Mouse (Mus musculus): Measurements from ENCODE around the gene Rbm8a. TPM values are rescaled to one million over a fixed set of nuclear protein-coding genes. Genes with fewer than 3 reads are reported as not detected.
A peak's percentile ranks its signal among the peaks of the same experiment; 100 is the strongest.

Rbm8a gene
- 11.9 and 12.2 TPM in 2 replicates for total RNA-seq (2014; rRNA removed)
- 6.3 and 7.0 TPM in 2 replicates for polyA plus RNA-seq (2012; rRNA removed)

DNA sequence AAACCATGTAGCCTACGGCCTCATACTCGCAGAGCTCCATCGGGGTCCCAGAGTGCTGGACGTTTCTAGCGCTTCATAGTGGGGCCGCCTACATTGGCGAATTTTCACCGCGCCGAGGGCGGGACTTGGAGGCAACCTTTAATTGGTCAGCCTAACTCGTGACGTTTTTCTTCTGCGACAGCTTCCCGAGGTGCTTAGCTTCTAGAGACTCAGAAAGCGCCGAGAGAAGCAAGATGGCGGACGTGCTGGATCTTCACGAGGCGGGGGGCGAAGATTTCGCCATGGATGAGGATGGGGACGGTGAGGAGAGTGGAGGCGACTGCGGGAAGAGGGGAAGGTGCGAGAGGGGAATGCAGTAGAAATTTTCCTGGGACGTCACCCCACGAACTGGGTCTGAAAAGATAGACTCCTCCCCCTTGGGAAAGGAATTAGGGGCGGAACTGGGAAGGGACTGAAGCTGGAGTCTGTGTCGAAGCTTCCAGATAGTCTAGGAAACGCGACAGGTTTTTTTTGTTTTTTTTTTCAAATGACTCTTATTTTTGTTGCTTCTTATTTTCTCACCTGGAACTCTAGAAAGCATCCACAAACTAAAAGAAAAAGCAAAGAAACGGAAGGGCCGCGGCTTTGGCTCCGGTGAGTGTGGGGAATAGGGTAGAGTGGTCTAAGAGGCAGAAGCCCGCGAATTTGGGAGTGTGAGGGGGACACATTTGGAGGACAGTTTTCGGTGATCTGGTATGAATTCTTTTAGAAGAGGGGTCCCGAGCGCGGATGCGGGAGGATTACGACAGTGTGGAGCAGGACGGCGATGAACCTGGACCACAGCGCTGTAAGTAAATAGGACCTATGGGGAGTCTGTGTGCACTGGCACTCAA lies at the start of gene Rbm8a:
Gene Rbm8a, plus strand, starts transcription at position 205 of the 872 bp plus-strand sequence.
- Histone ChIP-seq H3K9ac (ENCODE audit: low read depth, low read length) (peak within 1 kb of the TSS; percentile 85), H3K27me3 (ENCODE audit: control insufficient read depth, insufficient read depth, low read length) (no peaks in the 10 kb centered on the region), H3K4me1 (ENCODE audit: control insufficient read depth, insufficient read depth, low read length) (peaks cover 3% of the 10 kb centered on the region), H3K36me3 (ENCODE audit: control insufficient read depth, insufficient read depth, low read length) (peaks cover 14% of the 10 kb centered on the region; the same call in 1 of the 2 replicates), H3K4me3 (ENCODE audit: insufficient read depth, low read depth, low read length) (peak within 1 kb of the TSS; percentile 79), H3K27ac (replicated peaks; ENCODE audit: insufficient read depth, low read depth, low read length) (peak within 1 kb of the TSS; percentile 89), H3K79me2 (ENCODE audit: control insufficient read depth, insufficient read depth, low read length) (no peaks in the 10 kb centered on the region; the same call in 1 of the 2 replicates)
- TF ChIP-seq POLR2A (IDR thresholded peaks at IDR 0.05; ENCODE audit: extremely low read depth, insufficient read depth, low read length) (peak; percentile 74; the same call in 1 of the 2 replicates), CTCF (IDR thresholded peaks at IDR 0.05; ENCODE audit: low read depth, low read length) (no peak)
- under 1% methylated on average over 48 of the region's 48 CpGs for WGBS
- peak; percentile 95 for DNase-seq (ENCODE audit: extremely low read depth, low read depth, low spot score)

DNA sequence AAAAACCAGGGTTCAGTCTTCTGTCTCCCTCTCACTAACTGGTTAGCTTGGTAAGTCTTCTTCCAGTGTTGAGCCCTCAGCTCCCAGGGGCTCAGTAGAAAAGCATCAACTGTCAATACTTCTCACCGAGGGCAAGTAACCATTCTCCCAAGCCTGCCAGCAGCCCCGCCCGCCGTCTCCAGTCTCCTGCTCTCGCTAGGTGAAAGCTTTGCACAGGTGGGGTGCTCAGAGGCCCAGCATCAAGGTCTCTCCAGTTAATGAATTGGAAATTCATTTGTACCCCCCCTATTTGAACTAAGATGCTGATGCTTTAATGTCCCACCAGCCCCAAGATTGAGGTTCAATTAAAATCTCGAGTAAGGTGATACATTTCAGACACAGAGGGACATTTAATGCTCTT lies 48.6 kb upstream of the Rbm8a start:
- Histone ChIP-seq H3K36me3 (ENCODE audit: control insufficient read depth, insufficient read depth, low read length) (no peaks in the 10 kb centered on the region), H3K4me3 (ENCODE audit: insufficient read depth, low read depth, low read length) (no peak overlapping the region), H3K9ac (ENCODE audit: low read depth, low read length) (no peak overlapping the region), H3K4me1 (ENCODE audit: control insufficient read depth, insufficient read depth, low read length) (peaks cover 11% of the 10 kb centered on the region), H3K27me3 (ENCODE audit: control insufficient read depth, insufficient read depth, low read length) (no peaks in the 10 kb centered on the region), H3K79me2 (ENCODE audit: control insufficient read depth, insufficient read depth, low read length) (no peaks in the 10 kb centered on the region), H3K27ac (replicated peaks; ENCODE audit: insufficient read depth, low read depth, low read length) (no peak overlapping the region)
- no peak for DNase-seq (ENCODE audit: extremely low read depth, low read depth, low spot score)
- 84% methylated on average over 6 of the region's 6 CpGs for WGBS
- TF ChIP-seq POLR2A (IDR thresholded peaks at IDR 0.05; ENCODE audit: extremely low read depth, insufficient read depth, low read length) (no peak), CTCF (IDR thresholded peaks at IDR 0.05; ENCODE audit: low read depth, low read length) (no peak)

DNA sequence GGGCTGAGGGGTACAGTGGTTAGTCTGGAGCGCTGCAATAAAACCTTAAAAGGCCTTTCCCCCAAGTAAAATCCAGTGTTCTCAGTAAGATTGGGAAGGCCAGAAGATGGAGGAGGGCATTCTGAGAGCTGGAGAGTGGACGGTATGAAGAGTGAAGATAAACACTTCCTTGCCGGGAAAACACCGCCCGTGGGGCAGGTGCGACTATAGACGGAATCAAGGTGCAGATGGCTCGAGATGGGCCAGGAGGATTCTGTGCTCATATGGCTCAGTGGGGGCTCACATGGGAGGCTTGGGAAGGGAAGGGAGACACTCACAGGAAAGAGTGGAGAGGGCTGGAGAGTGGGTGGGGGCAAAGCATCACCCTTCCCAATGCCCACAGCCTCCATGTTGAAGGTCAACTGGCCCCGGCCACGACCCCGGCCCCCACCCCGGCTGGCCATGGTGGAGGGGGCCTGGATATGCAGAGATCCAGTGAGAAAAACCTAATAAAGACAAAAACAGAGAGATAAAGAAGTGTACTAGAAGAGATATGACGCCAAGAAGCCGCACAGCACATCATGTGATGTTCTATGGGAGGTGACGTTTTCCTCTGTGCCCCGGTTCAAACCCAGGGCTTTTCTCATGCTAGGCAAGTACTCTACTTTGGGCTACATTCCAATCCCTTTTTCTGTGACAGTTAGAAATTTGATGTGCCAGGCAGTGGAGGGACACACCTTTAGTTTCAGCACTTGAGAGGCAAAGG lies 47.8 kb upstream of the Rbm8a start:
- H3K9ac ChIP-seq (ENCODE audit: low read depth, low read length), result no peak overlapping the region

DNA sequence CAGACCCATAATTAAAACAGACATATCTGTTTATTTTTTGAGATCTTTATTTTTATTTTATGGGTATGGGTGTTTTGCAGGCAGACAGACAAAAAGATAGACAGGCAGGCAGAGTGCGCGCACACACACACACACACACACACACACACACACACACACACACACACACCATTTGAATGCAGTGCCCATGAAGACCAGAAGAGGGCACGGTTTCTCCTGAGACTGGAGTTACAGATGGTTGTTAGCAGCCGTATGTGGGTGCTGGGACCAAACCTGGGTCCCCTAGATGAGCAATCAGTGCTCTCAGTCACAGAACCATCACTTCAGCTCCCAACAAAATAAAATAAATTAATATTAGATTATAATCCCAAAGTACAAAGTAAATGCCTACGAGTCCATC lies 46.3 kb upstream of the Rbm8a start:
- Histone ChIP-seq H3K27me3 (ENCODE audit: control insufficient read depth, insufficient read depth, low read length) (no peaks in the 10 kb centered on the region), H3K79me2 (ENCODE audit: control insufficient read depth, insufficient read depth, low read length) (no peaks in the 10 kb centered on the region), H3K4me3 (ENCODE audit: insufficient read depth, low read depth, low read length) (no peak overlapping the region), H3K9ac (ENCODE audit: low read depth, low read length) (no peak overlapping the region), H3K4me1 (ENCODE audit: control insufficient read depth, insufficient read depth, low read length) (0 out of 2 replicates have a peak, but pooled peaks cover 2% of the 10 kb centered on the region), H3K27ac (replicated peaks; ENCODE audit: insufficient read depth, low read depth, low read length) (no peak overlapping the region), H3K36me3 (ENCODE audit: control insufficient read depth, insufficient read depth, low read length) (no peaks in the 10 kb centered on the region)
- DNase-seq (ENCODE audit: extremely low read depth, low read depth, low spot score), result no peak
- 91% methylated on average over 5 of the region's 5 CpGs for WGBS
- TF ChIP-seq POLR2A (IDR thresholded peaks at IDR 0.05; ENCODE audit: extremely low read depth, insufficient read depth, low read length) (no peak), CTCF (IDR thresholded peaks at IDR 0.05; ENCODE audit: low read depth, low read length) (no peak)

More for the DNA sequence above, 47.8 kb upstream of the Rbm8a start:
- TF ChIP-seq POLR2A (IDR thresholded peaks at IDR 0.05; ENCODE audit: extremely low read depth, insufficient read depth, low read length), result no peak
- TF ChIP-seq CTCF (IDR thresholded peaks at IDR 0.05; ENCODE audit: low read depth, low read length), result no peak
- Histone ChIP-seq H3K27me3 (ENCODE audit: control insufficient read depth, insufficient read depth, low read length) (no peaks in the 10 kb centered on the region), H3K4me1 (ENCODE audit: control insufficient read depth, insufficient read depth, low read length) (peaks cover 6% of the 10 kb centered on the region; the same call in 1 of the 2 replicates), H3K79me2 (ENCODE audit: control insufficient read depth, insufficient read depth, low read length) (no peaks in the 10 kb centered on the region), H3K36me3 (ENCODE audit: control insufficient read depth, insufficient read depth, low read length) (no peaks in the 10 kb centered on the region), H3K27ac (replicated peaks; ENCODE audit: insufficient read depth, low read depth, low read length) (no peak overlapping the region), H3K4me3 (ENCODE audit: insufficient read depth, low read depth, low read length) (no peak overlapping the region)
- WGBS, result 91% methylated on average over 16 of the region's 16 CpGs
- no peak for DNase-seq (ENCODE audit: extremely low read depth, low read depth, low spot score)

DNA sequence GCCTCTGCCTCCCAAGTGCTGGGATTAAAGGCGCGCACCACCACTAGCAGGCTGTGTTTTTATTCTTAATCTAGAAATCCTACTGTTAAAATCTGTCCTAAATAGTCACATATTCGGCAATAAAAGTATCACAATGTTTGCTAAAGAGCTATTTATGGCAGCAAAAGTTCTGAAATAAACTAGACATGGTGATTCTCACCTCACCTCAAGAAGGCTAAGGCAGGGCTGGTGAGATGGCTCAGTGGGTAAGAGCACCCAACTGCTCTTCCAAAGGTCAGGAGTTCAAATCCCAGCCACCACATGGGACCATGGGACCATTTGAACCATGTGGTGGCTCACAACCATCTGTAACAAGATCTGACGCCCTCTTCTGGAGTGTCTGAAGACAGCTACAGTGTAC lies 39.1 kb upstream of the Rbm8a start:
- Histone ChIP-seq H3K27me3 (ENCODE audit: control insufficient read depth, insufficient read depth, low read length) (no peaks in the 10 kb centered on the region), H3K27ac (replicated peaks; ENCODE audit: insufficient read depth, low read depth, low read length) (no peak overlapping the region), H3K9ac (ENCODE audit: low read depth, low read length) (no peak overlapping the region), H3K4me3 (ENCODE audit: insufficient read depth, low read depth, low read length) (no peak overlapping the region), H3K36me3 (ENCODE audit: control insufficient read depth, insufficient read depth, low read length) (no peaks in the 10 kb centered on the region), H3K79me2 (ENCODE audit: control insufficient read depth, insufficient read depth, low read length) (no peaks in the 10 kb centered on the region; the same call in 1 of the 2 replicates), H3K4me1 (ENCODE audit: control insufficient read depth, insufficient read depth, low read length) (0 out of 2 replicates have a peak, but pooled peaks cover 1% of the 10 kb centered on the region)
- DNase-seq (ENCODE audit: extremely low read depth, low read depth, low spot score), result no peak
- 88% methylated on average over 4 of the region's 4 CpGs for WGBS
- TF ChIP-seq CTCF (IDR thresholded peaks at IDR 0.05; ENCODE audit: low read depth, low read length) (no peak), POLR2A (IDR thresholded peaks at IDR 0.05; ENCODE audit: extremely low read depth, insufficient read depth, low read length) (no peak)
